Mouse (Mus musculus) CD4-positive naive resting alpha-beta T cell, adult 76 days (primary cell): Measurements from ENCODE around the gene Slco6c1. TPM values are rescaled to one million over a fixed set of nuclear protein-coding genes. Genes with fewer than 3 reads are reported as not detected.

Experiments used
- total RNA-seq: library from RNA; stranded (reverse); gene quantifications from one replicate; pipeline ENCODE4 v1.2.4, GENCODE M21; 2023

Slco6c1 gene
- total RNA-seq = not detected

DNA sequence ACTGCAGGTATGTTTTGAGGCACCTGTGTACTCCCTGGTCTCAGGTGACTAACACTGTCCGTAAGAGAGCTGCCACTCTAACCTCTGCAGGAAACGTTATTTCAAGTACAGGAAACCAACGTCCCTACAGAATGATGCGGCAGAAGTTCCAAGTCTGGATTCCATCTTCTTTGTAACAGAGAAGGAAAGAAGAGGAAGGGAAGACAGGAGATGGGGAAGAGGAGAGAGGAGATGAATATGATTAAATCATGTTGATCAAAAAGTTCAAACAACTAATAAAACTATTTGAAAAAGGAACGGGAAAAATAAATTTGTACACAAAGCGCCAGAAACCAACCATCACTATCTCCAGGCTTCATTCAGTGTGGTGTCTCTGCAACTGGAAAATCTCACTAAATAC lies at the start of gene Slco6c1:
Gene Slco6c1 (minus strand): TSS at position 101 of the 400 bp plus-strand sequence.

